Mouse (Mus musculus): ENCODE measurements around the gene Slc25a29.

DNA sequence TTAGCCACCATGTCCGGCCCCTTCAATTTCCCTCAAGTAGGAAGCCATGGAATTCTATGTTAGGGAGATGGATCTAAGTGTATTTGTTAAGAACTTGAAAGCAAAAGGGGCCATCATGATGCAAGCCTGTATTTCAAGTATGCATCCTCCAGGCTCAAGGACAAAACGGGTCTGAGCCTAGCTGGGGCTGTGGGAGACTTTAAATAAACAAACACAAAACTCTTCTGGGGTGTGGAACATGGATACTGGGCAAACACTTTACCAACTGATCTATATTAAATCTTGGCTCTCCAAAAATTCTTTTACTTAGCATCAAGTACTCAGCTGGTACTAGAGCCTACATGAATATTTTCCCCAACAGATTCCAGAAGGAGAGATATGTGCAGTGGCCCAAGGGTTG lies 48.4 kb downstream of the Slc25a29 start:
- no peak for TF ChIP-seq MAFK (IDR thresholded peaks at IDR 0.05; ENCODE audit: insufficient read depth, low read depth, low read length)
- no peak for TF ChIP-seq ZC3H11A (IDR thresholded peaks at IDR 0.05; ENCODE audit: borderline replicate concordance, low read depth, low read length)
- no peak for TF ChIP-seq CHD2 (IDR thresholded peaks at IDR 0.05; ENCODE audit: low read depth, low read length)
- no peak for TF ChIP-seq HCFC1 (IDR thresholded peaks at IDR 0.05; ENCODE audit: borderline replicate concordance, insufficient read depth, low read length)
- no peak for TF ChIP-seq ZNF384 (IDR thresholded peaks at IDR 0.05; ENCODE audit: low read depth, low read length)

Data from ES-E14 (cell line).